Mouse (Mus musculus) retina, postnatal 7 days (tissue): ENCODE results near the gene Snapin.

Experiments used
- DNase-seq: peaks from one replicate; pipeline ENCODE4 v3.0.0-alpha.2; 2012; ENCODE audit warnings: low read depth, low spot score

Snapin gene

DNA sequence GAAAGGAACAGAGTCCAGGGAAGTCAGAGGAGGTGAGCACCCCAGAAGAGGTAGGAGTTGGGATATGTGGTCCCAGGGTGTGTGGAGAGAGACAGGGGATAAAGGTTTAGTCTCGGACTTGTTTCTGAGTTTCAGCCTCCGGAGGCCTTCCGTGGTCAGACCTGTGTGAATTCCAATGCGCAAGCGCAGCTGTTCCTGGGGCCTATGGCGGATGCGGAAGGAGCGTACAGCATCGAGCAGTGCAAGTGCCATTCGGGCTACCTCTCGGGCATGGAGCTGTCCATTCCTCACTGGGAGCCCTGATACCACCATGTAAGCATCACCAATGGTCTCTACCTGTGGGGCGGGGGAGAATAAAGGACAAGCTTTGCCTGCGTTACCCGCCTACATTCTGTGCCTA lies 35.9 kb downstream of the Snapin start:
- DNase-seq, result no peak

GRCm38 (mm10) chr3:90451396-90452095 lies 39.3 kb downstream of the Snapin start:
- DNase-seq, result no peak

- DNase-seq, result no peak
These were observed 40.0 kb downstream of the Snapin start for GRCm38 (mm10) chr3:90450874-90451273.

DNA sequence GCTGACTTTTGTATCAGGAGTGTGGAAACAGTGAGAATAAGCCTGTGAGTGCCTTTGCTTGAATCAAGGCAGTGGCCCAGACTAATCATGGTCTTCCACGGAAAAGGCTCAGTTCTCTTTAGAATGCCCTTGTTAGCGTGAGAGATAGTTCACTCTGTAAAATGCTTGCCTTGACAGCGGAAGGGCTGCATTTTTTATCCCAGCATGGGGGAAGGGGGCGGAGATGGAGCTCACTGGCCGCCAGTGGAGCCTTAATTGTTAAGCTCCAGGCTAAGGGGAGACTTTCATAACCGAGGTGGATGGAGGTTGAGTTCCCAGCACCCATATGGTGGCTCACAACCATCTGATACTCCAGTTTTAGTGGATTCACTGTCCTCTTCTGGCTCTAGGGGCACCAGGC lies 42.2 kb downstream of the Snapin start:
- no peak for DNase-seq

- DNase-seq, result no peak
These were observed 43.7 kb downstream of the Snapin start for GRCm38 (mm10) chr3:90447123-90447494.

GRCm38 (mm10) chr3:90446389-90447122 lies 44.3 kb downstream of the Snapin start:
- no peak for DNase-seq

DNA sequence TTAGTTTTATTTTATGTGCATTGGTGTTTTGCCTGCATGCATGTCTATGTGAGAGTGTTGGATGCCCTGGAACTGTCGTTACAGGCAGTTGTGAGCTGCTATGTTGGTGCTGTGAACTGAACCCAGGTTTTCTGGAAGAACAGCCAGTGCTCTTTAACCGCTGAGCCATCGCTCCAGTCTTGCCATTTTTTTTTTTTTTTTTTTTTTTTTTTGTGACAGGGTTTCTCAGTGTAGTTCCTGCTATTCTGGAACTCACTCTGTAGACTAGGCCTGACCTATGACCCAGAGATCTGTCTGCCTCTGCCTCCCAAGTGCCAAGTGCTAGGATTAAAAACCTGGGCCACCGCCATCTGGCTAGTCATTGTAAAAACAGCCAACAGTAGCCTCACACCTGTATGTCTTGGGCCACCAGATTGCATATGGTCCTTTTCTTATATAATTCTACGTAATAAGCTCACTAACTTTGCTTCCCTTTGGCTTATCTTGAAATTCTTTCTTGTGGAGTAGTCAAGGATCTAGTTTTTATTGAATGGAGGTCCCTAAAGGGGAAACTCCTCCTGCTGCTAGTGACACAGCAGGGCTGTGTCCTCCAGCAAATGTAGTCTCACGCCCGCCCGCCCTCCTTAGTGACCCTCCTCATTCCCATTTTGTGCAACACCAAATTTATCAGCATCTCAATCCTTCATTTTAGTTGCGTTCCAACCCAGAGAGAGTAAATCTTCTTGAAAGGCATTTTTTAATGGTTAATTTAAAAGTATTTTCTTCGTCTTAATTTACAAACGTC lies 45.2 kb downstream of the Snapin start:
- no peak for DNase-seq

DNA sequence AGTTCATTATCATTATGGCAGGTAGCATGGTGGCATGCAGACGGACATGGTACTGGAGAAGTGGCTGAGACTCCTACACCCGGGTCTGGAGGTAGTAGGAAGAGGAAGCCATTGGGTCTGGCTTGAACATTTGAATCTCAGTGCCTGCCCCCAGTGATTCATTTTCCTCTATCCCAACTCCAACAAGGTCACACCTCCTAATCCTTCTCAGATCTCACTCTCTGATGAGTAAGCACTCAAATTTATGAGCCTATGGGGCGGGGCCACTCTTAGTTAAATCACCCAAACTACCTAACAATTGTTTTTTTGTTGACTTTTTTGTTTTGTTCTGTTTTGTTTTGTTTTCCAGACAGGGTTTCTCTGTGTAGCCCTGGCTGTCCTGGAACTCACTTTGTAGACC lies 46.9 kb downstream of the Snapin start:
- no peak for DNase-seq

- no peak for DNase-seq
These were observed 50.1 kb downstream of the Snapin start for GRCm38 (mm10) chr3:90440756-90441155.
